Mouse (Mus musculus) testis, adult 2 months (tissue): ENCODE results near the gene Slc38a6. TPM values are rescaled to one million over a fixed set of nuclear protein-coding genes. Genes with fewer than 3 reads are reported as not detected.

ENCODE experiments used
- H3K27ac ChIP-seq: fragments of 200-500 bp; 2 replicates; pipeline ENCODE4 v1.5.1; 2012; ENCODE audit warnings: low read depth, low read length; ENCODE audit not compliant: control insufficient read depth, insufficient read depth
- H3K27me3 ChIP-seq: fragments of 200-500 bp; 2 replicates; pipeline ENCODE4 v1.6.1; 2012; ENCODE audit warnings: mild to moderate bottlenecking, low read length, moderate library complexity; ENCODE audit not compliant: control insufficient read depth, insufficient read depth
- H3K36me3 ChIP-seq: fragments of 200-500 bp; 2 replicates; pipeline ENCODE4 v1.6.1; 2012; ENCODE audit warnings: mild to moderate bottlenecking, low read length; ENCODE audit not compliant: control insufficient read depth, insufficient read depth
- H3K4me1 ChIP-seq: fragments of 200-500 bp; 2 replicates; pipeline ENCODE4 v1.6.1; 2012; ENCODE audit warnings: low read length; ENCODE audit not compliant: control insufficient read depth, insufficient read depth
- H3K4me3 ChIP-seq: fragments of 200-500 bp; 2 replicates; pipeline ENCODE4 v1.5.1; 2012; ENCODE audit warnings: low read depth, mild to moderate bottlenecking, low read length, moderate library complexity, mixed read lengths; ENCODE audit not compliant: control insufficient read depth
- CTCF ChIP-seq: fragments of 200-500 bp; IDR thresholded peaks from 2 replicates; pipeline ENCODE4 v1.5.1; 2012; ENCODE audit warnings: low read depth, mild to moderate bottlenecking, inconsistent platforms, low read length, moderate library complexity; ENCODE audit not compliant: control insufficient read depth, insufficient read depth, insufficient replicate concordance
- POLR2A ChIP-seq: fragments of 200-500 bp; IDR thresholded peaks from 2 replicates; pipeline ENCODE4 v1.6.1; 2012; ENCODE audit warnings: low read depth, mild to moderate bottlenecking, inconsistent platforms, low read length, moderate library complexity; ENCODE audit not compliant: control insufficient read depth
- polyA plus RNA-seq: library from polyadenylated mRNA; depleted of rRNA; stranded (reverse); fragments of >200 nt; gene quantifications from 2 replicates; pipeline ENCODE4 v1.2.3, GENCODE M21; 2012

Slc38a6 gene
- polyA plus RNA-seq, 1 experiment = 25.3 TPM

DNA sequence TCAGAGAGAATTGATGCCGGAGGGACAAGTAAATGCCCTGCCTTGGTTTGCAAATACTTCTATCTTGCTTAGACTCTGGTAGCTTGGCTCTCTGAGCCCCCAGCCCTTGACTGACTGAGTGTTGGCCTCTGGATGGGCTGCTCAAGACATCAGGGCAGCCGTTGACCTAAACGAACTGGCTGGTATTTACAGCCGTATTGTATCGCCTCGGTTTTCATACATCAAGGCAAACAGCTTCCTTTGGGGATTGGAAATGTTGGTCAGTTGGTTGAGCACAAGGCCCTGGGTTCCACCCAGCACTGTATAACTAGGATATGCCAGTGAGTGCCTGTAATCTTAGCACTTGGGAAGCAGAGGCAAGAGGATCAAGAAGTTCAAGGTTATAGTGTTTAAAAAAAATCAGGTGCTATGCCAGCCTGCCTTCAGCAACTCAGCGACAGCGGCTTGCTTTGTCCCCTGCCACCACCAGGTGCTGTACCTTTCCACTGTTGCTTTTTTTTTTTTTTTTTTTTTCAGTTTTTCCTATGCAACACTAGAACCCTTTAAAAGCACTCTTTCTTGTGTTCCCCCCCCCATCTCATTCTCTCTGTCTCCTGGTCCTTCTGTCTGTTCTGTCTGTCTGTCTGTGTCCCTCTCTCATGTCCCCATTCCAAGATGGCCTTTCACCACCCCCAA, 94.2 kb downstream of the Slc38a6 start:
- no peak overlapping the region for H3K4me3 ChIP-seq
- no peaks in the 10 kb centered on the region for H3K27me3 ChIP-seq
- no peaks in the 10 kb centered on the region for H3K36me3 ChIP-seq
- no peaks in the 10 kb centered on the region for H3K4me1 ChIP-seq
- no peak overlapping the region for H3K27ac ChIP-seq
- TF ChIP-seq POLR2A = no peak
- no peak for TF ChIP-seq CTCF

- no peak overlapping the region for H3K27ac ChIP-seq
- H3K27me3 ChIP-seq = no peaks in the 10 kb centered on the region
These were observed 94.9 kb downstream of the Slc38a6 start for GRCm38 (mm10) chr12:73381452-73381851.

DNA sequence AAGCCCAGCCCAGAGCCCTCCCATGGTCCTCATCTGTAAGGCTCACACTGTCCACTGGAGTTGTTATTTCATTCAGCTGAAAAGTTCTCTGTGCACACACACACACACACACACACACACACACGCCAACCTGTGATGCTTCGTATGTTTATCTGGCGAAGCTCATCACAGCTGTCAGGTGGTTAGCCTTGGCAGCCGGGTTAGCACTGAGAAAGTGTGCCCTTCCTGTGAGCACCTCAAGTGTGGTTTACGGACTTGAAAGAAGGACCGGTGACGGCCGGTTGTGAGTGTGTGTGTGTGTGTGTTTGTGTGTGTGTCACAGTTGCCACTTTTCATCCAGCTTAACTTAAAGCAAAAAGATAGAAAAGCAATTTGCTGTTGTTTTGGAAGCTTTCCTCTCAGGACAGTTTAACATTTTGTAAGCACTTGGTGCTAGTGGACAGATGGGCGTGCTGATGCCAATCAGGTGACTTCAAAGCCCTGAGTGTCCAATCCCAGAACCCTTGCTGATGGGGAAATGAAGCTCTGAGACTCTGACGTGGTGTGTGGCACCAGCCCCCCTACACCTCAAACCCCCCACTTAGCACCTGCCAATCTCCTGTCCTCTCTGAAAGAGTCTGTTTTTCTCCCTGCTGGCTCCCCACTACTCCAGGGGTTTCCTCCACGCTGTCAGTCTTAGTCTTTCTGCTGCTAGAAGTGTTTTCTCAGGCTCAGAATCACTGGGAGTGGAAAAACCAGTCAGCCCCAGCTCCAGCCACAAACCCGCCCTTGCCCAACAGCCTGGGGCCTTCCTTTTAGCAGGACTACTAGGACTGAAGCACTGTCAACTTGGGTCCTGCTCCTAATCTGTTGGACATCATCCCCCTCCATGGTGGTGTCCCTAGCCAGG, 96.0 kb downstream of the Slc38a6 start:
- Histone ChIP-seq H3K36me3 (no peaks in the 10 kb centered on the region), H3K4me1 (no peaks in the 10 kb centered on the region), H3K27me3 (no peaks in the 10 kb centered on the region), H3K4me3 (no peak overlapping the region), H3K27ac (no peak overlapping the region)
- TF ChIP-seq POLR2A (no peak), CTCF (no peak)

More at GRCm38 (mm10) chr12:73381452-73381851, 94.9 kb downstream of the Slc38a6 start:
- Histone ChIP-seq H3K4me3 (no peak overlapping the region), H3K36me3 (no peaks in the 10 kb centered on the region), H3K4me1 (no peaks in the 10 kb centered on the region)
- TF ChIP-seq CTCF = no peak

DNA sequence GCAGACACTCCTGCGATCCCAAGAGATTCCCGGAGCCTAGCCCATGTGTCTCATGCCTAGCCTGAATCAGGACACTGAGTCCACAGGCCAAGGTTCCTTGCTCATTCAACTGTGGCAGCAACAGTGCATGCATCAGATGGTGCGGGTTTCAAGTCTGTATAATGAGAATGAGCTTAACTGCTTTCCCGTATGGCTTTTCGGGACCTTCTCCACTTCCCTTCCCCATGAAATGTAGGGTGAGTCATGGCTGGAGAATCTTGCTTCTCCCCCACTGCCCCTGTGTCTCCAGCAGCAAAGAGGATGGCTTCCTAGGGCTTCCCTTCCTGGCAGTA, 96.6 kb downstream of the Slc38a6 start:
- no peak overlapping the region for H3K27ac ChIP-seq

DNA sequence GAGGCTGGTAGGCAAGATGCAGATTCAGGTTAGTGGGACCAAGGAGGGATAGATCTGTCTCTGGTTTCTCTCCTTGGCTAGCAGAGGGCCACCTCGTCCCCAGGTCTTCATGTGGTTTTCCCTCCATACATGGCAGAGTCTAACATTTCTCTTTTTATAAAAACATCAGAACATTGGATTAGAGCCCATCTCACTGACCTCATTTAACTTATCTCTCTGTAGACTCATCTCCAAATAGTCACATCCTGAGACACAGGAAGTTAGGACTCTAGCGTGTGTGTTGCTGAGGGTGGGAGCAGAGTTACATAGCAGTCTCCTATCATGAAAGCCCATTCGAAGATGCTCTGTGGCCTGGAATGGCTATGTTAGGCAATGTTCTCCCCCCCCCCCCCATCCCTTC, 97.3 kb downstream of the Slc38a6 start:
- Histone ChIP-seq H3K27me3 (no peaks in the 10 kb centered on the region), H3K27ac (no peak overlapping the region), H3K4me3 (no peak overlapping the region), H3K4me1 (no peaks in the 10 kb centered on the region), H3K36me3 (no peaks in the 10 kb centered on the region)
- no peak for TF ChIP-seq POLR2A
- no peak for TF ChIP-seq CTCF

More for the DNA sequence above, 96.6 kb downstream of the Slc38a6 start:
- TF ChIP-seq POLR2A (no peak), CTCF (no peak)
- no peak overlapping the region for H3K4me3 ChIP-seq
- no peaks in the 10 kb centered on the region for H3K4me1 ChIP-seq
- H3K27me3 ChIP-seq = no peaks in the 10 kb centered on the region
- no peaks in the 10 kb centered on the region for H3K36me3 ChIP-seq

DNA sequence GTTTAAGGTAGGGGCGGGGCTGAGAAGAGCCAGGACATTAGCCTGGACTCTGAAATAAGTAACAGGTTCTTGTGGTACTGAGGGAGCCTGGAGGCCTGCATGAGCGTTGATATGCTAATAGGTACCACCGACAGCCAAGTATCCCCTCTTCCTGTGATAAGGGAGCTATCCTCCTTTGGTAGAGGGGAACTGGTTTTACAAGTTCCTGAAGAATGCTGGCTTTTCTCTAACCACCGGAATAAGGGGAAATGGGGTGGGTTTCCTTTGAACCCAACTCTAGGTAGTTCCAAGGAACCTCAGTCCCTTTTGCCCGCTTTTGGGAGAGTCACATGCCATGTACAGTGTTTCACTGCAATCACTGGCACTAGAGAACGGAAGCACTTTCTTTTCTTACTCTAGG, 98.2 kb downstream of the Slc38a6 start:
- no peaks in the 10 kb centered on the region for H3K4me1 ChIP-seq
- TF ChIP-seq CTCF = no peak
- H3K27ac ChIP-seq = no peak overlapping the region
- no peak overlapping the region for H3K4me3 ChIP-seq
- H3K36me3 ChIP-seq = no peaks in the 10 kb centered on the region
- no peaks in the 10 kb centered on the region for H3K27me3 ChIP-seq

DNA sequence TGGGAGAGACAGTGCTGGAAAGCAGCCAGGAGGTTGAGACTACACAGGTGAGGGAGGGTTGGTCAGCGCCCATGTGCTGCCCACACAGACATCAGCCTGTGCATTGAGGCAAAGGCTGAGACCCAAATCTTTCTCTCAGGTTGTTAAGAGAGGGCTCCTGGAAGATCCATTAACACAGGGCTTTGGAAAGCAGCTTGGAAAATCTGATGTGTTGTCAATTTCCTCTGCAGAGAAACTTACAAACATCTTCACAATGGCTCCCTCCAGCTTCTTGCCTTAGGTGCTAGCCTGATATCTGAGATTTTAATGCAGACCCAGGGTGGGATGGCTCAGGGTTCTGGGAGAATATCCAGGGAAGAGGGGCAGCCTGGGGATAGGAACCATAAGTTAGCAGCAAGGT, 105.9 kb downstream of the Slc38a6 start:
- Histone ChIP-seq H3K4me1 (no peaks in the 10 kb centered on the region; the same call in 1 of the 2 replicates), H3K27ac (no peak overlapping the region), H3K36me3 (no peaks in the 10 kb centered on the region), H3K4me3 (no peak overlapping the region), H3K27me3 (no peaks in the 10 kb centered on the region)
- TF ChIP-seq POLR2A = no peak
- no peak for TF ChIP-seq CTCF
